Mouse (Mus musculus): ENCODE measurements around the gene Blm.

- no peak for TF ChIP-seq CTCF (IDR thresholded peaks at IDR 0.05; ENCODE audit: control insufficient read depth, insufficient read depth, low read length)
- no peak for TF ChIP-seq POLR2A (IDR thresholded peaks at IDR 0.05; ENCODE audit: borderline replicate concordance, control insufficient read depth, low read depth, low read length)
Observed at GRCm38 (mm10) chr7:80554180-80555021, 19.5 kb upstream of the Blm start.
